Mouse (Mus musculus) limb, embryonic 11.5 days (tissue): ENCODE results near the gene Galnt18. TPM values are rescaled to one million over a fixed set of nuclear protein-coding genes. Genes with fewer than 3 reads are reported as not detected.

Experiments
- ATAC-seq: fragments of 200-750 bp; cut with Nextera tagmentation; 2 replicates; pipeline ENCODE4 v1.8.0; 2017; ENCODE audit warnings: low read depth; ENCODE audit not compliant: insufficient number of reproducible peaks, low FRiP score, low TSS enrichment
- DNase-seq: peaks from one replicate; pipeline ENCODE4 v3.0.0-alpha.2; 2015; ENCODE audit warnings: low spot score
- H3K27ac ChIP-seq: fragments of 300-500 bp; sonication (generic); replicated peaks from 2 replicates; pipeline ENCODE4 v1.5.1; 2014; ENCODE audit warnings: low read depth, mild to moderate bottlenecking, low read length
- H3K27me3 ChIP-seq: fragments of 300-500 bp; sonication (generic); 2 replicates; pipeline ENCODE4 v1.6.1; 2014; ENCODE audit warnings: mild to moderate bottlenecking, low read length, mixed read lengths; ENCODE audit not compliant: control insufficient read depth, insufficient read depth
- H3K36me3 ChIP-seq: fragments of 300-500 bp; sonication (generic); 2 replicates; pipeline ENCODE4 v1.6.1; 2014; ENCODE audit warnings: mild to moderate bottlenecking, low read length, moderate library complexity, mixed read lengths; ENCODE audit not compliant: control insufficient read depth, insufficient read depth
- H3K4me1 ChIP-seq: fragments of 300-500 bp; sonication (generic); 2 replicates; pipeline ENCODE4 v1.6.1; 2014; ENCODE audit warnings: low read length, mixed read lengths; ENCODE audit not compliant: control insufficient read depth, insufficient read depth
- H3K4me2 ChIP-seq: fragments of 300-500 bp; sonication (generic); 2 replicates; pipeline ENCODE4 v1.6.1; 2014; ENCODE audit warnings: low read depth, mild to moderate bottlenecking, moderate library complexity; ENCODE audit not compliant: severe bottlenecking
- H3K4me3 ChIP-seq: fragments of 300-500 bp; sonication (generic); 2 replicates; pipeline ENCODE4 v1.5.1; 2014; ENCODE audit warnings: low read depth, low read length
- H3K9ac ChIP-seq: fragments of 300-500 bp; sonication (generic); 2 replicates; pipeline ENCODE4 v1.6.1; 2014; ENCODE audit warnings: mild to moderate bottlenecking, low read length
- H3K9me3 ChIP-seq: fragments of 300-500 bp; sonication (generic); 2 replicates; pipeline ENCODE4 v1.6.1; 2016; ENCODE audit warnings: low read length; ENCODE audit not compliant: control insufficient read depth
- WGBS: fragments of 180-500 bp; shearing (Covaris S2); extraction: QIAGEN DNeasy Blood & Tissue Kit; methylation state at CpG from one replicate; pipeline ENCODE4 v1.1.7; 2014; 5-methylcytosine and 5-hydroxymethylcytosine counted together
- microRNA-seq: library from miRNA; unstranded; fragments of <30 nt; microRNA quantifications from one replicate; pipeline ENCODE4, GENCODE M21; 2016
- polyA plus RNA-seq: library from polyadenylated mRNA; unstranded; fragments of >200 nt; fragmentation: Nextera tagmentation; extraction: Ambion mirVana; gene quantifications from 2 replicates; pipeline ENCODE4 v1.2.1, GENCODE M21; 2014

The Galnt18 gene
- polyA plus RNA-seq, 1 experiment from 2014 or later = 7.0 TPM

- H3K27ac ChIP-seq = no peak overlapping the region
- no peaks in the 10 kb centered on the region for H3K27me3 ChIP-seq
- no peaks in the 10 kb centered on the region for H3K36me3 ChIP-seq
- H3K4me2 ChIP-seq = no peak overlapping the region
- no peak overlapping the region for H3K4me3 ChIP-seq
- 43% methylated on average over 2 of the region's 2 CpGs for WGBS
- no peaks in the 10 kb centered on the region for H3K9me3 ChIP-seq
- ATAC-seq (no peak), DNase-seq (no peak)
- no peaks in the 10 kb centered on the region for H3K4me1 ChIP-seq
- no peak overlapping the region for H3K9ac ChIP-seq
Measured at GRCm38 (mm10) chr7:111433173-111433572, 346.6 kb downstream of the Galnt18 start.

- no peaks in the 10 kb centered on the region for H3K9me3 ChIP-seq
- H3K27me3 ChIP-seq = no peaks in the 10 kb centered on the region
- no peak overlapping the region for H3K27ac ChIP-seq
- DNase-seq = no peak
- no peaks in the 10 kb centered on the region for H3K4me1 ChIP-seq
- ATAC-seq = no peak
- WGBS = 86% methylated on average over 1 of the region's 1 CpGs
- H3K4me2 ChIP-seq = no peak overlapping the region
- H3K4me3 ChIP-seq = no peak overlapping the region
- no peaks in the 10 kb centered on the region for H3K36me3 ChIP-seq
- no peak overlapping the region for H3K9ac ChIP-seq
Measured at GRCm38 (mm10) chr7:111427392-111427791, 352.4 kb downstream of the Galnt18 start.

Small RNAs within 50 kb of the gene (microRNA-seq; reads per million reads assigned to microRNA genes)
- gene Gm25787 = not detected

Other genes with a start within 250 kb of the Galnt18 start
- 99.7 and 115 TPM in 2 replicates for gene Usp47, start 243.5 kb upstream of the Galnt18 start, polyA plus RNA-seq